Mouse (Mus musculus) cerebellum, postnatal 36 days (tissue): ENCODE measurements at regions not wholly inside any gene's neighbourhood (a gene's known extent, or its start where the extent isn't known, plus 50 kb on each side); places are given as distances from the start of the nearest gene placed in this dataset.
"Not testable (repeated sequence)": the region's sequence is repeated elsewhere in the genome, so short reads cannot be mapped to it uniquely, and the experiment has no call there.

Experiments used
- DNase-seq, 2 experiments: peaks; one replicate each; pipeline ENCODE4 v3.0.0; 2021 to 2022; ENCODE audit warnings: mixed read lengths in 2 of 2

GRCm38 (mm10) chr15:44851346-44852064, 4717.3 kb downstream of the 9330182O14Rik start:
- DNase-seq = peak in 1 of 2 experiments; percentile 7

- DNase-seq = no peak
Observed at GRCm38 (mm10) chr15:44857080-44857479, 4722.9 kb downstream of the 9330182O14Rik start.

- no peak for DNase-seq
Observed at GRCm38 (mm10) chr15:44859369-44859768, 4725.2 kb downstream of the 9330182O14Rik start.

- DNase-seq = no peak
Observed at GRCm38 (mm10) chr15:44860204-44860806, 4726.1 kb downstream of the 9330182O14Rik start.

- DNase-seq = no peak
Observed at GRCm38 (mm10) chr15:44868537-44868936, 4734.4 kb downstream of the 9330182O14Rik start.

- DNase-seq = no peak
Observed at GRCm38 (mm10) chr15:44869023-44869422, 4734.9 kb downstream of the 9330182O14Rik start.

- no peak for DNase-seq
Observed at GRCm38 (mm10) chr15:44869672-44870071, 4735.5 kb downstream of the 9330182O14Rik start.

- DNase-seq = not testable (repeated sequence)
Observed at GRCm38 (mm10) chr15:44870934-44871333, 4736.8 kb downstream of the 9330182O14Rik start.

- no peak for DNase-seq
Observed at GRCm38 (mm10) chr15:44882219-44882618, 4748.1 kb downstream of the 9330182O14Rik start.

GRCm38 (mm10) chr15:44891544-44891943, 4757.4 kb downstream of the 9330182O14Rik start:
- no peak for DNase-seq

GRCm38 (mm10) chr15:44896220-44896619, 4762.1 kb downstream of the 9330182O14Rik start:
- DNase-seq = no peak

GRCm38 (mm10) chr15:44897572-44897971, 4763.4 kb downstream of the 9330182O14Rik start:
- DNase-seq = no peak

- no peak for DNase-seq
Observed at GRCm38 (mm10) chr15:44907133-44907532, 4773.0 kb downstream of the 9330182O14Rik start.

GRCm38 (mm10) chr15:44913434-44913833, 4779.3 kb downstream of the 9330182O14Rik start:
- no peak for DNase-seq

- DNase-seq = no peak
Observed at GRCm38 (mm10) chr15:44915005-44915404, 4780.8 kb downstream of the 9330182O14Rik start.

GRCm38 (mm10) chr15:44916479-44916878, 4782.3 kb downstream of the 9330182O14Rik start:
- no peak for DNase-seq

GRCm38 (mm10) chr15:44924686-44925085, 4790.5 kb downstream of the 9330182O14Rik start:
- no peak for DNase-seq

- no peak for DNase-seq
Observed at GRCm38 (mm10) chr15:44927058-44927457, 4792.9 kb downstream of the 9330182O14Rik start.

GRCm38 (mm10) chr15:44948626-44949025, 4814.5 kb downstream of the 9330182O14Rik start:
- DNase-seq = no peak

GRCm38 (mm10) chr15:44950952-44951642, 4816.9 kb downstream of the 9330182O14Rik start:
- DNase-seq = no peak
